Mouse (Mus musculus) ovary, postnatal 10 days (tissue): Measurements from ENCODE around the gene Ppard.
A peak's percentile ranks its signal among the peaks of the same experiment; 100 is the strongest.
"Not testable (repeated sequence)": the region's sequence is repeated elsewhere in the genome, so short reads cannot be mapped to it uniquely, and the experiment has no call there.

Source experiments
- DNase-seq: peaks from one replicate; pipeline ENCODE4 v3.0.0; 2022; ENCODE audit warnings: low spot score

Gene Ppard

GRCm38 (mm10) chr17:28232475-28233060 lies at the start of gene Ppard:
Gene Ppard, plus strand, starts transcription at chr17:28232700.
- peak; percentile 97 for DNase-seq

GRCm38 (mm10) chr17:28184971-28185638 lies 47.4 kb upstream of the Ppard start:
- no peak for DNase-seq

DNA sequence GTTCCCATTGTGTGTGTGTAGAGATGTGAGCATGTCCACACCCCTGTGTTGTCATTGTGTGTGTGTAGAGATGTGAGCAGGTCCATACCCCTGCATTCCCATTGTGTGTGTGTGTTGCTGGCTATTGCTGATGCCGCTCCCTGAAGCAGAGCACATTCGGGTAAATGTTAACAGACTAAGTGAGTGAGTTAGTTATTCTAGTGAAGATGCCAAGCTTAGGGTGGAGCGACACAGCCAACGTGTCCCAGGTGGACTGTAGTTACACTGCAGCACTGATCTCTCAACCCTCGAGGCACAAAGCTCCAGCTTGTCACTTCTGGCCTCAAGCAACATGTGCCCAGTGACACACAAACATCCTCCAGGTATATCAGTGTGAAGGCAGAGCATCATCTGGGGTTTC lies 44.2 kb upstream of the Ppard start:
- no peak for DNase-seq

- DNase-seq, result no peak
Measured at GRCm38 (mm10) chr17:28192754-28193153, 39.7 kb upstream of the Ppard start.

GRCm38 (mm10) chr17:28193559-28193958 lies 38.9 kb upstream of the Ppard start:
- no peak for DNase-seq

GRCm38 (mm10) chr17:28195033-28195432 lies 37.5 kb upstream of the Ppard start:
- DNase-seq, result no peak

DNA sequence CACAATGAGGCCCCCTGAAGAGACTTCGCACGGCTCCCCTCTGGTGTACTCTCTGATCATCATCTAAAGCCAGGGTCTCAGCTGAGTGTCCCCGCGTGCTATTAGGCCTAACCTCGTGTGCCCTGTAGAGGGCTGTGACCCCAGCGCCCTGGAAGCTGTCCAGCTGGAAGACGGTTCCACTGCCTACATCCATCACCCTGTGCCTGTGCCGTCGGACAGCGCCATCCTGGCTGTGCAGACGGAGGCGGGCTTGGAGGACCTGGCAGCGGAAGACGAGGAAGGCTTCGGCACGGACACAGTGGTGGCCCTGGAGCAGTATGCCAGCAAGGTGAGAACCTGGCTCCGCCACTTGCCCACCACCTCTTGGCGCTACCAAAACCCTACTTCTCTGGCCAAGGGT lies 34.9 kb upstream of the Ppard start:
- DNase-seq, result no peak

DNA sequence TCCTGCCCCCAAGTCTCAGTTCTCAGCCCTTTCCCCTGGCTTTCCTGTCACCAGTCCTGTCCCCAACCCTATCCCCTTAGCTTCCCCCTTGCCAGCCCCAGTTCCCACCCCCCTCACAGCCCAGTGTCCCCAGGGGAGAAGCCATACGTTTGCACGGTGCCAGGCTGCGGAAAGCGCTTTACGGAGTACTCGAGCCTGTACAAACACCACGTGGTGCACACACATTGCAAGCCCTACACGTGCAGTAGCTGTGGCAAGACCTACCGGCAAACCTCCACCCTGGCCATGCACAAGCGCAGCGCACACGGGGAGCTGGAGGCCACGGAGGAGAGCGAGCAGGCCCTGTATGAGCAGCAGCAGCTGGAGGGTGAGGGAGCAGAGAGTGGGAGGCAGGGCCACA lies 30.5 kb upstream of the Ppard start:
- no peak for DNase-seq

DNA sequence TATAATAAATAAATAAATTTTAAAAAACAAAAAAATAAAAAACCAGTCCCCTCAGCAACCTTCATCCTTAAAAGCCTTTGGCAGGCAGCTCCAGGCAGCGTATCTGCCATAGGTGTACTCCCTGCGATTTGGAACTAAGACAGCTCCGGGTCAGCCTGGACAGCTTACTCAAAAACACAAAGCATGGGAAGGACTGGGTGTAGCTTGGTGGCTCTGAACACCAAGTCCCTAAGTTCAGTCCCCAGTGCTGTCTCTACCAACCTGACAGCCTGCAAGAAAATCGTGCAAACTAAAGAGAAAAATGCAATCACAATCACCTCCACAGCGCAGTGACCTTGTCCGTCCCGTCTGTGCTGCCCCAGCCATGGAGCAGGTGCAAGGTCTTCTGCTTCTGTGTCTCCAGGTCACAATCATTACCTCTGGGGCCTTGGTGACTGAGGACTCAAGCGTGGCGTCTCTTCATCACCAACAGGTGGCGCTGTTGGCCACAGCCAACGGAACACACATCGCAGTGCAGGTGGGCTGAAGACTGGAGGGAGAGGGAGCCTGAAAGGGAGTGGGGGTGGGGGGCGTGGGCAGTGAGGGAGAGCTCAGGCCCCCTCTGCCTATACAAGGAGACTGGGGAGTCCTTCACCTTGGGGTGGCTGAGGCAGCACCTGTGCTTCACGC lies 28.3 kb upstream of the Ppard start:
- peak; percentile 19 for DNase-seq

DNA sequence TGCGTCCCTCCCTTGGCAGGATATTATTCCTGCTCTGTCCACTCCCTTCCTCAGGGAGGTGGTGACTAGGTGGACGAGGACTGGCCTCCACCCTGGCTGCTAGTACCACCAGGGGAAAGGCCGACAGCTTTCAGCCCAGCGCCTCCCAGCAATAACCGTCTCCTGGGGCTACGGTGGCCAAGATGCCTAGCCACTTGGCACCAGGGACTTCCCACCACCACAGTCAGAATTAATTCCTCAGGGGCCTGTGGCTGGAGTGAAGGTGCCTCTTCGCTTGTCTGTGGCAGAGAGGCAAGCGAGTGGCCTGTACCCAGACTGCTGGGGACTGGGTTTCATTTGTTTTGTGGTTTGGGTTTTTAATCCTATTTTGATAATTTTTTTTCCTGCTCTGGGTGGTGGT lies 27.1 kb upstream of the Ppard start:
- DNase-seq, result no peak

- DNase-seq, result no peak
Measured at GRCm38 (mm10) chr17:28207092-28207491, 25.4 kb upstream of the Ppard start.

DNA sequence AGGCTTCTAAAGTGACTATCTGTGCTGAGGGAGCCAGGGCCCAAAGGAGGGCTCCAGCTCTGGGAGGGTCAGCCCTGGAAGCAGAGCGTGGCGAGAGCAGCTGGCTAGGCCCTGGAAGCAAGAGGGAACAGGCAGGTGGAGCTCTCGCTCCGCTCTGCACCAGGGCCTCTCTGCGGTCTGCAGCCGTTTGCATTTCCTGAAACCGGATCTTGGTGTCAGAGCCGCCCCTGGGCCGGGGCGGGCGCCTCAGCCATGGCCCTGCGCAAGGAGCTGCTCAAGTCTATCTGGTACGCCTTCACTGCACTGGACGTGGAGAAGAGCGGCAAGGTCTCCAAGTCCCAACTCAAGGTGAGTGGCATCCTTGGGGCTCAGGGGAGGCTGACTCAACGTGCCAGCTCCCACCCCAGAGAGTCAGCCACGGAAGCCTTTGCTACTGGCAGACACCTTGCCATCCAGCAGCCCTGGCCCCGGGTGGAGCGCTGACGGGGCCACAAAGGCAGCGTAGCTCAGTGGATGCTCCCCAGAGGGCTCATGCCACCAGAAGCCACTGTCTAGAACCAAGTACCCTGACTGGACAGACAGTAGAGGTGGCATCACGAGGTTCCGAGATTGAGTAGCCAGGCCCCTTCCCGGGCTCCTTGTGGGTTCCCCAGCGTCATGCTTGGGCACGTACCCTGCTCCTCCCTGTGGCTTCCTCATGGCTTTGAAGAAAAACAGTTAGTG lies 24.7 kb upstream of the Ppard start, which contains the start of gene Def6:
Gene Def6 (plus strand): TSS at position 188 of the 723 bp plus-strand sequence.
- DNase-seq, result peak; percentile 50

GRCm38 (mm10) chr17:28208314-28208612 lies 24.2 kb upstream of the Ppard start:
- no peak for DNase-seq

DNA sequence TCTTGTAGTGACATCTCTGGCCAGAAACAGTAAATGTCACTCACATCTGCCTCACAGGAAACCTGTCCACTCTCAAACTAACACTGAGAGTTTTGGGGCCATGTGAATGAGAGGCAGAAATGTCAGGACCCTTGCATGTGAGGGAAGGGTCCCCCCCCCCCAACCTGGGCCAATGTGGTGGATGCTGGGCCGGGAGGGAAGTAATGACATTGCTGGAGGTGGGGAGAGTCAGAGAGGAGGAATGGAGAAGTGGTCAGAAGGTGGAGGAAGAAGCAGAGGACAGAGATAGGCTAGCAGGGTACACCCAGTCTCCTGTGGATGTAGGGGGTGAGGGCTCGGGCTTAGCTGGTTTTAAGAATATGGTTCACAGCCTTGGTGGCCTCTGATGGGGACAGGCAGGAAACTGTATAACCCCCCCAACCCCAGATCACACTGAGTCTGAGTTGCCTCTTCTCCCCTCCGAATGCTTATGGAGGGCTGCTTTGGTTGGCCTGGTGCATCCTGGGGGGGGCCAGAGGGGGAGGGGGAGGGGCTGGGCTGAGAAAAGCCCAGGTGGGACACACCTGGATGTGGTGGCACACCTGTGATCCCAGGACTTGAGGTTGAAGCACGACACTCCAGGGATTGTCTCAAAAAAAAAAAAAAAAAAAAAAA lies 22.9 kb upstream of the Ppard start:
- DNase-seq, result no peak

DNA sequence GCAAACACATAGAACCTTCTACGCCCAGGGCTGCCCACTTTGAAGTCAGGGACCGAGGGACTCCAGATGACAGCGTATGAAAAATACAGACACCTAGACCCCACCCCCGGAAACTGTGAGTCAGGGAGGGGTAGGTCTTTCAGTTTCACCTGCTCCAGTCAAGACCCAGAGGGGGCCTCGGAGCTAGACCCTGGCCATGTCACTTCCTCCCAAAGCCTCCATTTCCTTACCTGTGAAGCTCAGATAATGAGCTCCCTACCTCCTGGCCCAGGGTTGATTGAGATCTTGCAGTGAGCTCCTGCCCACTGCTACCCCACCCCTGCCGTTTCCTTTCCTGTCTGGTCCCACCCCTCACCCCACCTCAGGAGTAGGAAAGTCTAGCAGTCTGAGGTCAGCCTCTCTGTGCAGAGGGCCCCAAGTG lies 20.6 kb upstream of the Ppard start:
- no peak for DNase-seq

DNA sequence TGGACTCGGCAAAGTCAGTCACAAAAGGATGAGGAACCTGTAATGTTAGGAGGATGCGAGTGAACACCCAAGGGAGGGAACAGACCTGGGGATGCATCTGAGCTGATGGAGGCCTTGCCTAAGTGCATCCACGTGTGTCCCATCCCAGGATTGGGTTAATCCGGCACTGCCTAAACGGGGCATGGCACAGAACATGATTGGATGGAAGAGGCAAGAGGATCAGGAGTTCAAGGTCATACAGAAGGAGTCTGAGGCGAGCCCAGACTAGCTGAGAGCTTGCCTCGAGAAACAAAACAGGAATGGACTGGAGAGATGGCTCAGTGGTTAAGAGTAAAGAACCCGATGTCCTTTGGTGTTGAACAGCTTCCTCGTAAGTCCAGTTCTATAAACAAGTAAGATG lies 20.1 kb upstream of the Ppard start:
- DNase-seq, result no peak

GRCm38 (mm10) chr17:28213236-28213635 lies 19.3 kb upstream of the Ppard start:
- no peak for DNase-seq

- no peak for DNase-seq
Measured at GRCm38 (mm10) chr17:28216791-28217190, 15.7 kb upstream of the Ppard start.

DNA sequence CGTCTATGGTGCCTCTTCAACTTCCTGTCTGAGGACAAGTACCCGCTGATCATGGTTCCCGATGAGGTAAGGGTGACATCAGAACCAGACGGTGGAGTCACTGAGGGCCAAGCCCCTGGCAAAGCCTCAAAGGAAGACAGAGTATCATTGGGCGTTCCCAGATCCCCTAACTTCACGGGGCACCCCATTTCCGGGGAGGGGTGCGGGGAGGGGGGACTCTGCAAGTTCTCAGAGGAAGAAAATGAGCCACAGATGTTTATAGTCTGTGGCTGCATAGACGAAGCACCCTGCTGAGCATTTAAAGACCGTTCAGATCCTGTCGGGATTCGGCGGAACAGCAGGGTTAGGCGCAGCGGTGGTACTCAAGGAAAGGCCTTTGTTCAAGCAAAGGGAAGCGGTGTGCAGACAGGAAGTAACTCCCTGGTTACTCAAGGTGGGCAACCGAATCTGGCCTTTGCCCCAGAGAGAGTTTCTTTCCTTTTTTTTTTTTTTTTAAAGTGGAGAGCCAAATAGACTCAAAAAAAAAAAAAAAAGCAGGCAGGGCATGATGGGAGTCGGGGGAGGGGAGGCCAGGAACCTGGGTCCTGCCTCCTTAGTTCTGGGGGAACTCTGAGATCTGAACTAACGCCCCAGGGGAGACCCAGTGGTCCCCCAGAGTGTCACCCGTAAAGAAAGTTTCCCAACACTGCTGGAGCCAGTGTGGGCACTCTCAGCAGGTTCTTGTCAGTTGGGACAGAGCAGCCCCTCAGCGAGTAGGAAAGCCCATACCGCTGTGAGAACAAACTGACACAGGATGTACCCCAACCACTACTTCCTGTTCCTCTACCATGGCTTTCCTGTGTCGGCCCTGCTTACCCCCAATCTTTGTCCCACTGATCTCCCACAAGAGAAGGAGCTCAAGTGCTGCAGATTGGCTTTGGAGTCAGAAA lies 14.5 kb upstream of the Ppard start:
- no peak for DNase-seq

DNA sequence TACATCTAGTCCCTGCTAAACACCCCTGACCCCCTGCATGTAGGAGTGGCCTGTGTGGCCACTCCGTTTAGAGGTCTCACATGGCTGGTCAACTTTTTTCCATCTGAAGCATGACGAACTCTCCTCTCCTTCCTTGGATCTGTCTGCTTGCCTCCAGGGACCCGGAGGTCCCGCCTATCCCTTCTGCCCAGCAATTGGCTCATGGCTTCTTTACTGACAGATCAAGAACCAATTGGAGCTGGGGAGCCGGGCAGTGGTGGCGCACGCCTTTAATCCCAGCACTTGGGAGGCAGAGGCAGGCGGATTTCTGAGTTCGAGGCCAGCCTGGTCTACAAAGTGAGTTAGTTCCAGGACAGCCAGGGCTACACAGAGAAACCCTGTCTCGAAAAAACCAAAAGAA lies 10.0 kb upstream of the Ppard start:
- DNase-seq, result not testable (repeated sequence)
